Mouse (Mus musculus): ENCODE measurements at regions not wholly inside any gene's neighbourhood (a gene's known extent, or its start where the extent isn't known, plus 50 kb on each side); places are given as distances from the start of the nearest gene placed in this dataset.

DNA sequence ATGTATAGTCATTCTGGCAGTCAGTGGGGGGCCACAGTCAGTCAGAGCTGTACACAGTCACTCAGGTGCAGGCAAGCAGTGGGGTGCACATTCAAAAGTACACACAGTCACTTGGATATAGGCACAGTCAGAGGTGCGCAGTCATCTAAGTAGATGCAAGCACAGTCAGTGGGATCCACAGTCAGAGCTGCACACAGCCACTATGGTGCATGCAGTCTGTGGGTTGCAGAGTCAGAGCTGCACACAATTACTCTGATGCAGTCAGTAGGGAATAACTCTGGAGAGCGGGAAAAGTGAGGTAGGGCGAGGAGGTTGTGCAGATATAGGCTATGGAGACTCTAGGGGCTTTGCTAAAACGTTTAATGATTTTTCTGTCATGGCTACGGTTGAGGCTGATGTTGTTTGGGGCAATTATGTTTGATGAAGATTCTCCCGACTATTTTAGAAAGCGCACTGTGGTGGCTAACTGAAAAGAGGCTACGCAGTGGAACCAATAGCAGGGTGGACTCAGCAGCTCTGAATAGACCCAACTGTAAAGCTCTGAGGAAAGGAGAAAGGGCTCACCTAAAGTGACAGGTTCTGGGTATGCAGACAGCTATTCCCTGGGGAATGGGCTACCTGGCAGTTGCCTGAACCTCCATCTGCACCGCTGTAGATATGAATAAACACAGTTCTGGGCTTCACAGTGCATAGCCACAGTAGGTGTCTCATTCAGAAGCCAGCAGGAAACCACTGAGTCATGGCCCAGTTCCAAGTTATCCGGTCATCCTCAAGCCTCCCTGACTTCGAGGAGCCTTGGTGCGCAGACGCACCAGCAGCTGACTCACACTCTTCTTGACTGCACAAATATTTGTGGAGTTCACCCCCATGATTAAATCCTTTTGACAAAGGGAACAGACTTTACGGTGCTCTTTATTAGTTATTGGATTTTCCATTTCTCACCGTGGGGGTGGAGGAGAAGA, 282.9 kb downstream of the Kcns3 start:
- no peak overlapping the region for H3K9ac ChIP-seq (ENCODE audit: low read depth, low read length, severe bottlenecking)
- H3K9me3 ChIP-seq (ENCODE audit: control insufficient read depth, low read length): no peaks in the 10 kb centered on the region
- ATAC-seq (ENCODE audit: low FRiP score, low read depth) (no peak), DNase-seq (ENCODE audit: low spot score) (no peak)
- H3K36me3 ChIP-seq (ENCODE audit: control insufficient read depth, insufficient read depth, low read length): no peaks in the 10 kb centered on the region
- H3K27ac ChIP-seq (replicated peaks; ENCODE audit: low read depth, low read length): no peak overlapping the region
- H3K4me2 ChIP-seq (replicated peaks; ENCODE audit: low read depth, low read length, severe bottlenecking): no peak overlapping the region
- 75% methylated on average over 15 of the region's 15 CpGs for WGBS
- no peak overlapping the region for H3K4me3 ChIP-seq (replicated peaks; ENCODE audit: low read length)
- H3K4me1 ChIP-seq (ENCODE audit: control insufficient read depth, insufficient read depth, low read length): no peaks in the 10 kb centered on the region
- TF ChIP-seq POLR2A (IDR thresholded peaks at IDR 0.05; ENCODE audit: borderline replicate concordance, extremely low read depth, insufficient read depth, insufficient read length): no peak
- H3K27me3 ChIP-seq (ENCODE audit: control insufficient read depth, insufficient read depth, low read length): no peaks in the 10 kb centered on the region

DNA sequence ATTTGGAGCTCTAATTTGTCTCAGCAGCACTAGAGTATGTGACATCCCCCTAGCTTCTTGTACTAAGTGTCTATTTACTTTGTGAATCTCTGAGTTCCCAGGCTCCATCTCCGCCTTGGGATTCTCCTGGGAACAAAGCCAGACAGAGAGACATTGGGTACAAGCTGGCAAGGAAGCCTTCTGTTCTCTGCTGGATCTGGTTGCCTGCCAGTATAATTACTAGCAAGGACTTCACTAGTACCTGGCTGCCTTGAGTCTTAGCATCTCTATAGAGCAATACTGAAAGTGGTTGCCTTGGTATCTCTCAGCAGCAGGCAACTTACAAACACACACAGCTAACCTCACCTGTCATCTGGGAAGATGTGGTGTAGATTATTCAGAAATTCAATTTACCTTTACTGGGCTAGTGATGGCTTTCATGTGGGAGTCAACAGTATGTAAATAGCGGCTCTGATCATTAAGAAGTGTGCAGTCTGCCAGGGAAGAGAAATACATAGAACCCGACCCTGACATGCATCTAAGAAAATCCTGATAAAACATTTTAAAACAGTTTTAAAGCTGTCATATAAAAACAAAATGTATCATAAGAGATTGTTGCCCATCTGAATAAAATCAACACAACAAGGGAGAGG, 283.8 kb downstream of the Kcns3 start:
- no peaks in the 10 kb centered on the region for H3K36me3 ChIP-seq (ENCODE audit: control insufficient read depth, insufficient read depth, low read length)
- no peak overlapping the region for H3K4me3 ChIP-seq (replicated peaks; ENCODE audit: low read length)
- no peak overlapping the region for H3K27ac ChIP-seq (replicated peaks; ENCODE audit: low read depth, low read length)
- no peak for TF ChIP-seq POLR2A (IDR thresholded peaks at IDR 0.05; ENCODE audit: borderline replicate concordance, extremely low read depth, insufficient read depth, insufficient read length)
- no peaks in the 10 kb centered on the region for H3K4me1 ChIP-seq (ENCODE audit: control insufficient read depth, insufficient read depth, low read length)
- WGBS: 76% methylated on average over 3 of the region's 3 CpGs
- DNase-seq (ENCODE audit: low spot score) (no peak), ATAC-seq (ENCODE audit: low FRiP score, low read depth) (no peak)
- H3K9me3 ChIP-seq (ENCODE audit: control insufficient read depth, low read length): no peaks in the 10 kb centered on the region
- no peaks in the 10 kb centered on the region for H3K27me3 ChIP-seq (ENCODE audit: control insufficient read depth, insufficient read depth, low read length)
- H3K9ac ChIP-seq (ENCODE audit: low read depth, low read length, severe bottlenecking): no peak overlapping the region
- no peak overlapping the region for H3K4me2 ChIP-seq (replicated peaks; ENCODE audit: low read depth, low read length, severe bottlenecking)

GRCm38 (mm10) chr12:10865294-10865693, 285.6 kb downstream of the Kcns3 start:
- H3K4me2 ChIP-seq (replicated peaks; ENCODE audit: low read depth, low read length, severe bottlenecking): no peak overlapping the region
- TF ChIP-seq POLR2A (IDR thresholded peaks at IDR 0.05; ENCODE audit: borderline replicate concordance, extremely low read depth, insufficient read depth, insufficient read length): no peak
- no peaks in the 10 kb centered on the region for H3K4me1 ChIP-seq (ENCODE audit: control insufficient read depth, insufficient read depth, low read length)
- ATAC-seq (ENCODE audit: low FRiP score, low read depth) (no peak), DNase-seq (ENCODE audit: low spot score) (no peak)
- H3K27ac ChIP-seq (replicated peaks; ENCODE audit: low read depth, low read length): no peak overlapping the region
- no peaks in the 10 kb centered on the region for H3K36me3 ChIP-seq (ENCODE audit: control insufficient read depth, insufficient read depth, low read length)
- H3K9ac ChIP-seq (ENCODE audit: low read depth, low read length, severe bottlenecking): no peak overlapping the region
- no peaks in the 10 kb centered on the region for H3K27me3 ChIP-seq (ENCODE audit: control insufficient read depth, insufficient read depth, low read length)
- 17% methylated on average over 2 of the region's 2 CpGs for whole genome bisulfite sequencing
- H3K9me3 ChIP-seq (ENCODE audit: control insufficient read depth, low read length): no peaks in the 10 kb centered on the region
- no peak overlapping the region for H3K4me3 ChIP-seq (replicated peaks; ENCODE audit: low read length)

GRCm38 (mm10) chr12:10820335-10820734, 330.5 kb downstream of the Kcns3 start:
- no peak for TF ChIP-seq POLR2A (IDR thresholded peaks at IDR 0.05; ENCODE audit: borderline replicate concordance, extremely low read depth, insufficient read depth, insufficient read length)
- H3K27ac ChIP-seq (replicated peaks; ENCODE audit: low read depth, low read length): no peak overlapping the region
- no peak overlapping the region for H3K9ac ChIP-seq (ENCODE audit: low read depth, low read length, severe bottlenecking)
- no peak overlapping the region for H3K4me3 ChIP-seq (replicated peaks; ENCODE audit: low read length)
- WGBS: 46% methylated on average over 2 of the region's 2 CpGs
- H3K4me2 ChIP-seq (replicated peaks; ENCODE audit: low read depth, low read length, severe bottlenecking): no peak overlapping the region
- DNase-seq (ENCODE audit: low spot score) (no peak), ATAC-seq (ENCODE audit: low FRiP score, low read depth) (no peak)
- H3K9me3 ChIP-seq (ENCODE audit: control insufficient read depth, low read length): no peaks in the 10 kb centered on the region
- no peaks in the 10 kb centered on the region for H3K27me3 ChIP-seq (ENCODE audit: control insufficient read depth, insufficient read depth, low read length)
- no peaks in the 10 kb centered on the region for H3K36me3 ChIP-seq (ENCODE audit: control insufficient read depth, insufficient read depth, low read length)
- no peaks in the 10 kb centered on the region for H3K4me1 ChIP-seq (ENCODE audit: control insufficient read depth, insufficient read depth, low read length)

- ATAC-seq (ENCODE audit: low FRiP score, low read depth): no peak
- Histone ChIP-seq H3K4me2 (replicated peaks; ENCODE audit: low read depth, low read length, severe bottlenecking) (no peak overlapping the region), H3K36me3 (ENCODE audit: control insufficient read depth, insufficient read depth, low read length) (no peaks in the 10 kb centered on the region), H3K4me3 (replicated peaks; ENCODE audit: low read length) (no peak overlapping the region), H3K9ac (ENCODE audit: low read depth, low read length, severe bottlenecking) (no peak overlapping the region), H3K27ac (replicated peaks; ENCODE audit: low read depth, low read length) (no peak overlapping the region), H3K4me1 (ENCODE audit: control insufficient read depth, insufficient read depth, low read length) (no peaks in the 10 kb centered on the region), H3K9me3 (ENCODE audit: control insufficient read depth, low read length) (no peaks in the 10 kb centered on the region), H3K27me3 (ENCODE audit: control insufficient read depth, insufficient read depth, low read length) (no peaks in the 10 kb centered on the region)
- WGBS: 28% methylated on average over 2 of the region's 2 CpGs
- no peak for TF ChIP-seq POLR2A (IDR thresholded peaks at IDR 0.05; ENCODE audit: borderline replicate concordance, extremely low read depth, insufficient read depth, insufficient read length)
- no peak for DNase-seq (ENCODE audit: low spot score)
Observed at GRCm38 (mm10) chr12:10818083-10818482, 332.8 kb downstream of the Kcns3 start.
